Mouse (Mus musculus) E14TG2a.4 (cell line): ENCODE measurements at regions not wholly inside any gene's neighbourhood (a gene's known extent, or its start where the extent isn't known, plus 50 kb on each side); places are given as distances from the start of the nearest gene placed in this dataset.

Experiments
- H3K27me3 ChIP-seq: 2 replicates; pipeline ENCODE4 v1.6.1; 2014; ENCODE audit warnings: low read length, control low read depth; ENCODE audit not compliant: insufficient read depth
- H3K36me3 ChIP-seq: 2 replicates; pipeline ENCODE4 v1.6.1; 2014; ENCODE audit warnings: low read length, control low read depth; ENCODE audit not compliant: insufficient read depth
- H3K4me1 ChIP-seq: replicated peaks from 2 replicates; pipeline ENCODE4 v1.6.1; 2014; ENCODE audit warnings: low read depth, low read length, control low read depth
- H3K4me3 ChIP-seq: replicated peaks from 2 replicates; pipeline ENCODE4 v1.5.1; 2014; ENCODE audit warnings: mild to moderate bottlenecking, low read length
- H3K9me3 ChIP-seq: 2 replicates; pipeline ENCODE4 v1.6.1; 2014; ENCODE audit warnings: low read length, control low read depth
- CTCF ChIP-seq: conservative IDR thresholded peaks from 2 replicates; pipeline ENCODE4 v1.5.1; 2014; ENCODE audit warnings: low read length
- NANOG ChIP-seq: IDR thresholded peaks from 2 replicates; pipeline ENCODE4 v1.6.1; 2014; ENCODE audit warnings: borderline replicate concordance, low read length, mixed read lengths
- POU5F1 ChIP-seq: IDR thresholded peaks from 2 replicates; pipeline ENCODE4 v1.6.1; 2014; ENCODE audit warnings: low read length, borderline replicate concordance

GRCm38 (mm10) chr2:46297274-46297843, 1180.2 kb upstream of the Zeb2 start:
- Histone ChIP-seq H3K36me3 (no peaks in the 10 kb centered on the region), H3K4me3 (no peak overlapping the region), H3K9me3 (no peaks in the 10 kb centered on the region), H3K27me3 (no peaks in the 10 kb centered on the region), H3K4me1 (no peaks in the 10 kb centered on the region)
- TF ChIP-seq POU5F1, result no peak
- no peak for TF ChIP-seq NANOG
- no peak for TF ChIP-seq CTCF

GRCm38 (mm10) chr2:46283929-46284598, 1166.9 kb upstream of the Zeb2 start:
- TF ChIP-seq CTCF, result no peak
- TF ChIP-seq NANOG, result no peak
- TF ChIP-seq POU5F1, result no peak
- H3K4me1 ChIP-seq, result no peaks in the 10 kb centered on the region

DNA sequence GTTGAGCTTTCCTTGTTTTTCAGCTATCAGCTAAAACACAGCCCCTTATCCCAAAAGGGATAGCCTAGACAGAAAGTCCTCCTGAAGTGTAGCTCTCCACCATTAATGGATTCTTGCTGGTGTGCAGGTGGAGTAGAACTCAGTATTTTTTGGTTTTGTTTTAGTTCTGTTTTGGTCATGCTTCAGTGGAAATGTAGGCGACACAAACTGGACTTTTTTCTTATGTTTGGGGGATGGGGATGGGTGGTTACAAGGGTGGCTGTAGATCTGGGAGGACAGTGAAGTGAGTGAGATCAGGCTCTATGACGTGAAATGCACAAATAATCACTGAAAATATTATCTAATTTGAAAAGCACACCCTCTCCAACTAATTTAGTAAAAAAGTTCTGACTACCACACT, 1163.6 kb upstream of the Zeb2 start:
- Histone ChIP-seq H3K27me3 (no peaks in the 10 kb centered on the region), H3K4me3 (no peak overlapping the region), H3K9me3 (no peaks in the 10 kb centered on the region), H3K4me1 (no peaks in the 10 kb centered on the region), H3K36me3 (no peaks in the 10 kb centered on the region)
- TF ChIP-seq NANOG (no peak), CTCF (no peak), POU5F1 (no peak)

More at GRCm38 (mm10) chr2:46283929-46284598, 1166.9 kb upstream of the Zeb2 start:
- Histone ChIP-seq H3K9me3 (no peaks in the 10 kb centered on the region), H3K27me3 (no peaks in the 10 kb centered on the region), H3K36me3 (no peaks in the 10 kb centered on the region), H3K4me3 (no peak overlapping the region)

GRCm38 (mm10) chr2:46261618-46262017, 1144.4 kb upstream of the Zeb2 start:
- H3K9me3 ChIP-seq, result no peaks in the 10 kb centered on the region
- TF ChIP-seq POU5F1, result no peak
- no peak for TF ChIP-seq CTCF
- no peak for TF ChIP-seq NANOG
- H3K4me3 ChIP-seq, result no peak overlapping the region
- no peaks in the 10 kb centered on the region for H3K36me3 ChIP-seq
- H3K27me3 ChIP-seq, result no peaks in the 10 kb centered on the region
- H3K4me1 ChIP-seq, result no peaks in the 10 kb centered on the region

GRCm38 (mm10) chr2:46251562-46251961, 1134.4 kb upstream of the Zeb2 start:
- H3K27me3 ChIP-seq, result no peaks in the 10 kb centered on the region
- TF ChIP-seq NANOG (no peak), POU5F1 (no peak), CTCF (no peak)
- no peaks in the 10 kb centered on the region for H3K9me3 ChIP-seq
- no peaks in the 10 kb centered on the region for H3K36me3 ChIP-seq
- H3K4me1 ChIP-seq, result no peaks in the 10 kb centered on the region
- no peak overlapping the region for H3K4me3 ChIP-seq

GRCm38 (mm10) chr2:46245717-46246116, 1128.5 kb upstream of the Zeb2 start:
- Histone ChIP-seq H3K36me3 (no peaks in the 10 kb centered on the region), H3K4me3 (no peak overlapping the region), H3K9me3 (no peaks in the 10 kb centered on the region), H3K4me1 (no peaks in the 10 kb centered on the region), H3K27me3 (no peaks in the 10 kb centered on the region)
- no peak for TF ChIP-seq CTCF

GRCm38 (mm10) chr2:46244697-46245096, 1127.5 kb upstream of the Zeb2 start:
- Histone ChIP-seq H3K4me1 (no peaks in the 10 kb centered on the region), H3K4me3 (no peak overlapping the region), H3K27me3 (no peaks in the 10 kb centered on the region), H3K9me3 (no peaks in the 10 kb centered on the region), H3K36me3 (no peaks in the 10 kb centered on the region)
- TF ChIP-seq NANOG (no peak), POU5F1 (no peak), CTCF (no peak)

DNA sequence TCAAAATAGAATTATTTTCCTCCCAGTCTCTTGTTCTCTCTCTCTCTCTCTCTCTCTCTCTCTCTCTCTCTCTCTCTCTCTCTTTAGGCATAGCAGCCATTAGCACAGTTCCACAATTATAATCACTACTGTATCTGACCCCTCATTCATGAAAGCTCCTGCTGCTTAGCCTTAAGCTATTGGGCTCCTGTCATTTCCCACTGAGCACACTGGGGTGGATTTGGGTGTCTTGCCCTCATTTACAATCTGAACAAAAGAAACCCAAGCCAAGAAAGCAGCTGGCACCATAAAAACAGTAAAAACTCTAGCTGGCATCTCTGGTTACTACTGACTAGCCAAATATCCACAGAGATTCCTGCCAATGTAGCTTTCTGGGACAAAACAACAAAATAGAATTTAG, 1125.6 kb upstream of the Zeb2 start:
- H3K4me1 ChIP-seq, result no peaks in the 10 kb centered on the region
- TF ChIP-seq NANOG, result no peak
- TF ChIP-seq POU5F1, result no peak
- no peak for TF ChIP-seq CTCF
- H3K4me3 ChIP-seq, result no peak overlapping the region
- H3K36me3 ChIP-seq, result no peaks in the 10 kb centered on the region
- H3K9me3 ChIP-seq, result no peaks in the 10 kb centered on the region
- no peaks in the 10 kb centered on the region for H3K27me3 ChIP-seq

- H3K4me3 ChIP-seq, result no peak overlapping the region
- no peaks in the 10 kb centered on the region for H3K9me3 ChIP-seq
- TF ChIP-seq NANOG, result no peak
- TF ChIP-seq CTCF, result no peak
- TF ChIP-seq POU5F1, result no peak
- no peaks in the 10 kb centered on the region for H3K27me3 ChIP-seq
- no peaks in the 10 kb centered on the region for H3K36me3 ChIP-seq
- H3K4me1 ChIP-seq, result no peaks in the 10 kb centered on the region
Observed at GRCm38 (mm10) chr2:46239874-46240273, 1122.7 kb upstream of the Zeb2 start.
